Mouse (Mus musculus) thymus, postnatal 0 days (tissue): ENCODE data around the gene Gcnt3. TPM values are rescaled to one million over a fixed set of nuclear protein-coding genes. Genes with fewer than 3 reads are reported as not detected.

Experiments used
- DNase-seq: peaks from one replicate; pipeline ENCODE4 v3.0.0-alpha.2; 2015; ENCODE audit warnings: low spot score
- polyA plus RNA-seq: library from polyadenylated mRNA; unstranded; fragments of >200 nt; fragmentation: Nextera tagmentation; extraction: Ambion mirVana; gene quantifications from 2 replicates; pipeline ENCODE4 v1.2.1, GENCODE M21; 2015

The Gcnt3 gene
- polyA plus RNA-seq, 1 experiment from 2014 or later: 0.08 TPM

DNA sequence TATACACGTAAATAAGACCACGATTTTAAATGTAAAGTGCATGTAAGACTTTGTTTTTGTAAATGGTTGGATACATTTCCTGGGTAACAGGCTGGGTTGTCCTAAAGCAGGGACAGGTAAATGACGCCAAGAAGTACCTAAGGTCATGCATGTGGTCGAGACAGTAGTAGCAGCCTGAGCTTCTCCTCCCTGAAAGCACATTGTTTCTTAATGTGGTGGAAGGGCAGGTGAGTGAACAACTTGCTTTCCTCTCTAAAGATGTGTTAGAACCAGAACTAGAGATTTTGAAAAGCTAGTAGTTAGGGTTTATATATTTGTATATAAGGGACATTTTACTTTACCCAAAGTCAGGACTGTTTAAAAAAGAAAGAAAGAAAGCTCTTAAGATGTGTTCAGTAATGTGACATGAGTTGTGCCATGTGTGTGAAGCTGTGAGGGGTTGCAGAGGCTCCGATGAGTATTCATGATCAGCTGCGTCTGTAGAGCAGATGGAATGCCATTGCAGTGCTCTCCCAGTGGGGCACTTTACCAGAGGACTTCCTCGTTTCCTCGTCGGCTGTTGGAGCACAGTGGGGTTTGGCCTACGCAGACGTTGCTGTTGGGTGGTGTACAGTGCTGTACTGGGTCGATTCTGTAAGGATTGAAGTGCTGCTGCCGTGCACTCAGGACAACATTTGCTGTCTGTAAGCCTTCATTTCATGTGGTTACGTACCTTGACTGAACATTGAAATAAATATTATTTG, 30.2 kb downstream of the Gcnt3 start:
- DNase-seq: no peak

DNA sequence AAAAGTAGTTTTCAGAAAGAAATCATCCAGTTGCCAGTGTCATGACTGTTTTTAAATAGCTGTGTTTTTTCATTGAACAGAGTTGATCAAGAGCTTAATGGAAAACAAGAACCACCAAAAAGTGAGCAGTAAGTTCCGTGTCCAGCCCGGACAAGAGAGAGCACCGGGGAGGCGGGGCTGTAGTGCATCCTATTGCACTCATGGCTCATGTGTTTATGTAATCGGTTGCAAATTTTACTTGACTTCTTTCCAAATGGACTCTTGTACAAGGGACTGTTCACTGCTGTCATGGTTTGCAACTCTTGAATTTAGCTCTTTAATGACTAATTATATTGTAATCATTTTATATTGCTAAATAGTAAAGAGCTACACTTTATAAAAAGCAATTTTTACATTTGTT, 30.9 kb downstream of the Gcnt3 start:
- DNase-seq: no peak

GRCm38 (mm10) chr9:70003516-70003915, 34.4 kb downstream of the Gcnt3 start:
- DNase-seq: no peak

DNA sequence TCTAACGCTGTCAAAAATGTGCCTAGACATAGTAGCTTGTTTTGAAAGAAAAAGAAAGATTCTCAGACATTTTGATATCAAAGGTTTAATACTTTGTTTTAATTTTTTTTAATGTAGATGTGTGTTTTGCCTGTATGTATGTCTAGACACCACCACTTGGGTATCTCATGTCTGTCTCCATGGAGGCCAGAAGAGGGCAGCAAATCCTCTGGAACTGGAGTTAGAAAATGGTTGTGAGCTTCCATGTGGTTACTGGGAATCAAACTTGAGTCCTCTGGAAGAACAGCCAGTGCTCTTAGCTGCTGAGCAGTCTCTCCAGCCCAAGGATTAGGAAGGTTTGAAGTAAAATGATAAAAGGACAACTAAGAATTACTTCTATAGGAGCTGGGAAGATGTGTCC, 38.6 kb downstream of the Gcnt3 start:
- no peak for DNase-seq

DNA sequence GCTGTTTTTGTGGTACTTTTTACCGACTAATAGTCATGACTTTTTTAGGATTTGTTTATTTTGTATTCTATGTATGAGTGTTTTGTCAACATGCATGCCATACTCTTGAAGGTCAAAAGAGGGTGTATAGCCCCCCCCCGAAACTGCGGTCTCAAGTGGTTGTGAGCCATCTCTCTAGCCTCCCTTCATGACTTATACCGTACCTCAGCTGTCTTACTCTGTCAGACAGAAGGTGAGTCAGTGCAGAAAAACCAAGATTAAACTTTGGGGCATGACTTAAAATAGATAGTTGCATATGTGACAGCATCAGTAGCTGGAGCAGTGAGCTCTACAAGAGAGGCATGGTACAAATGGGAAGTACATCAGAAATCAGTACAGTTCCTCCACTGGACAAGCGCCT, 43.3 kb downstream of the Gcnt3 start:
- no peak for DNase-seq

- no peak for DNase-seq
Observed at GRCm38 (mm10) chr9:69993479-69993878, 44.4 kb downstream of the Gcnt3 start.

- DNase-seq: peak; percentile 13
Observed at GRCm38 (mm10) chr9:69992841-69993277, 45.0 kb downstream of the Gcnt3 start.

- peak; percentile 43 for DNase-seq
Observed at GRCm38 (mm10) chr9:69990346-69990745, 47.5 kb downstream of the Gcnt3 start.

- DNase-seq: peak; percentile 87
Observed at GRCm38 (mm10) chr9:69989303-69990121, 48.4 kb downstream of the Gcnt3 start, which contains the start of gene Bnip2. Gene Bnip2, plus strand, starts transcription at chr9:69989466.

- DNase-seq: no peak
Observed at GRCm38 (mm10) chr9:69988706-69989302, 49.1 kb downstream of the Gcnt3 start.

- peak; percentile 77 for DNase-seq
Observed at GRCm38 (mm10) chr9:69987579-69987978, 50.3 kb downstream of the Gcnt3 start.

- DNase-seq: no peak
Observed at GRCm38 (mm10) chr9:69986571-69986970, 51.3 kb downstream of the Gcnt3 start.

- no peak for DNase-seq
Observed at GRCm38 (mm10) chr9:69986063-69986462, 51.8 kb downstream of the Gcnt3 start.

GRCm38 (mm10) chr9:69985526-69985925, 52.4 kb downstream of the Gcnt3 start:
- no peak for DNase-seq

Other genes with a start within 250 kb of the Gcnt3 start
- 94.6 and 95.3 TPM in 2 replicates for gene Bnip2, start 48.6 kb downstream of the Gcnt3 start, polyA plus RNA-seq
- 256 and 279 TPM in 2 replicates for gene Gtf2a2, start 25.5 kb downstream of the Gcnt3 start, polyA plus RNA-seq
- gene Fam81a, start 104.5 kb upstream of the Gcnt3 start, polyA plus RNA-seq: 0.32 and 0.33 TPM in 2 replicates
- gene Myo1e, start 169.3 kb upstream of the Gcnt3 start, polyA plus RNA-seq: 5.5 and 6.1 TPM in 2 replicates